Mouse (Mus musculus): ENCODE measurements around the gene Adamts5.
A peak's percentile ranks its signal among the peaks of the same experiment; 100 is the strongest.

Gene Adamts5

GRCm38 (mm10) chr16:85901581-85901910 is at the start of gene Adamts5:
Gene Adamts5 (minus strand): TSS chr16:85901828.
- no peak for DNase-seq (ENCODE audit: low spot score in 2 of 2)

DNA sequence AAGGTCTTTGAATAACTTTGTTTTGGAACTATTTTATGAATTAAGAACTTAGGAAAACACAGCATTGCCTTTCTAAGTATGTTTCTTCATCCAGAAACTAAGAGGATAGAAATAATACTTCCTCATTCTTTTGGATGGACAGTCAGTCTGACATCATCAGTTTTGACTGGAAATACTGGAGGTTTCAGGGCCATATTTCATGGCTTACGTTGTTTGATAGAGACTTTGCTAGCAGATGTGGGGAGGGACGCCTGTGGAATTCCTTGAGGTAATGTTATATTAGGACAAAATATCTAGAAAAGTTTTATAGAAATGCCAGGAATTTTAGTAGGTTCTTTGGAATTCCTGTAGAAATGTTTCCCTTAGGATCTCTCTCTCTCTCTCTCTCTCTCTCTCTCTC is 48.7 kb upstream of the Adamts5 start:
- DNase-seq (ENCODE audit: low spot score in 2 of 2) = no peak

- no peak for DNase-seq (ENCODE audit: low spot score in 2 of 2)
Measured at GRCm38 (mm10) chr16:85926004-85926403, 24.4 kb upstream of the Adamts5 start.

GRCm38 (mm10) chr16:85922454-85922853 is 20.8 kb upstream of the Adamts5 start:
- no peak for DNase-seq (ENCODE audit: low spot score in 2 of 2)

- DNase-seq (ENCODE audit: low spot score in 2 of 2) = no peak
Measured at GRCm38 (mm10) chr16:85920122-85920521, 18.5 kb upstream of the Adamts5 start.

DNA sequence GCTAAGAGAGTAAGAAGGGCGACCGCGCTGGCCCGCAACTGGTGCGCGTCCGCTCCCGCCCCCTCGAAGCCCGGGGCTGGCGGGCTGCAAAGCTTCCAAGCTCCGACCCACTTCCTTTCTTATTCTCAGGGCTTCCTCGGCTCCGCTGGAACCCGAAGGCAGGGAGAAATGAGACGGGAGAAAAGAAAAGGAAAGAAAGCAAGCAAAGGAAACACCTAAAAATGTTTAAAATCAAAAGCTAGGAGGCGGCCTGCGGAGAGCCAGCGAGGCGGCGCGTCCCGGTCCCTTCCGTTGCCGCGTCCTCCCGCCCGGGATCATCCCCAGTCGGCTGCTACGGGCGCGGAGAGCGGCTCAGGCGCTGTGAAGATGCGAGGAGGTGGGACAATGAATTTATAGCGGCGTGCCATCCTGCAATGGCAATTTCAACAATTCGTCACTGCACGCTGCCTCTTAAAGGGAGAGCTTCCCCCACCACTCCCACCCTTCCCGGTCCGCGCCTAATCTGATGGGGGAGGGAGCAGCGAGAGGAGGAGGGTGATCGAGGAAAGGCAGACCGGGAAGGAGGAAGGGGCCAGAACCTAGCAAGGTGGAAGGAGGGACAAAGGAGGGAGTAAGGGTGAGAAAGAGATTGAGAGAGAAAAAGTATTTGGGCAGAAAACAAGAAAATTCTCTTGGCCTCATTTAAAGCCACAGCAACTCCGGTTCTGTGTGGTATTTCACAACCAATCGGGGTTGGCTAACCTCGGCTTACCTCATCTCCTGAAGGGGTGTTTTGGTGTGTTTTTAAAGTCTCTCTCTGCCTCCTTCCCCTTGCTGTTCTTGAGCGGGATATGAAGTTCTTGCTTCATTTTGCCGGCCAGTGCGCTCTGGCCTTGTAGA is 687 bp downstream of the Adamts5 start:
- DNase-seq (ENCODE audit: low spot score in 2 of 2) = peak; percentile 29 to 58

GRCm38 (mm10) chr16:85899790-85900587 is 1.6 kb downstream of the Adamts5 start:
- DNase-seq (ENCODE audit: low spot score in 2 of 2) = peak; percentile 10 to 22

DNA sequence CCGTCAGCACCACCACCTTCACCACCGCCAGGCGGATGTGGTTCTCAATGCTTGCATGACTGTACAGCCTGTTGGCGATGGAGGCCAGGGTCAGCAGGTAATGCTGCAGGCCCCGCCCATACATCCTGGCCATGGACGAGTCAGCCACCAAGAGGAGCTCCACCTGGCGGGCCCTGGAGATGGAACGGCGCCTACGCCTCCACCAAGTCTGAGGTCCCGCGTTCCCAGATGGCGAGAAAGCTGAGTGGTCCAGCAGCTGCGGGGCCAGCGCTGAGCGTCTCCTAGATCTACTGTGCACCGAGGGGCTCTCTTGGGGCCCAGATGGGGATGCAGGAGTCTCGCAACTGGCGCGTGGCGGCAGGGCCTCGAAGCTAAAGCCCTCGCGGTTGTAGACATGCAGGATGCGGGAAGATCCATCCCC is 2.3 kb downstream of the Adamts5 start:
- peak; percentile 11 to 16 for DNase-seq (ENCODE audit: low spot score in 2 of 2)

- DNase-seq (ENCODE audit: low spot score in 2 of 2) = no peak
Measured at GRCm38 (mm10) chr16:85898816-85899215, 2.8 kb downstream of the Adamts5 start.

DNA sequence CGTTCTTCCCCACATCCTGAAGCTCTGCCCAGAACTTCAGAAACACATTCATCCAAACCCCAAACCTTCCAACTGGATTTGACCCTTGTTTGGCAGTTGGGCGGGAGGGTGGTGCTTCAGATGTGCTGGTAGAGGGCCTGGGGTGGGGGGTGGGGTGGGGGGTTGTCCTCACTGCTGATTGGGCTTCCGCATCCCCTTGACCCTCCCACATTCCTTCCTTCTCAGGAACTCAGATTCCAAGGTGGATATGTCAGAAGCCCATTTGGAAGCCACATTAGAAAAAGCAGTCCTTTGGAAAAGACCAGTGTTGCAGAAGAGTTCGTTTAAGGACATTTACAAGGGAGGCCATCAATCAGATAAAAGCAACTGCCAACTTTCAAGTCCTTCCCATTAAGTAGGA is 3.2 kb downstream of the Adamts5 start:
- no peak for DNase-seq (ENCODE audit: low spot score in 2 of 2)

DNA sequence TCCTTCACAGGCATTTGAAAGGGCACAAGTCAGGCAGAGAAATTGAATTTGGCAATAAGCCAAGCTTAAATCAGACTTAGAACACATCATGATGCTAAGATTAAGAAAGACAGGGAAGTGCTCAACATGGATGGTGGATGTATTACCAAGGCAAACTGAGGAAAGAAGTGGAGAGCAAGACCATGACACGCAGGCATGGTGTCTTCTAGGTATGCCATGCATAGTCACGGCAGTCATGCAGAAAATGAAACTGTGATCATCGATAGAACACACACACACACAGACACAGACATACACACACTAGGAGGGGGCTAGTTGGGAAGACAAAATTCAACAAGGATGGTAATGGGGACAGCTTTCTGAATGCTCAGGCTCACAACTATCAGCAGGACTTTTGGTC is 3.8 kb downstream of the Adamts5 start:
- no peak for DNase-seq (ENCODE audit: low spot score in 2 of 2)

DNA sequence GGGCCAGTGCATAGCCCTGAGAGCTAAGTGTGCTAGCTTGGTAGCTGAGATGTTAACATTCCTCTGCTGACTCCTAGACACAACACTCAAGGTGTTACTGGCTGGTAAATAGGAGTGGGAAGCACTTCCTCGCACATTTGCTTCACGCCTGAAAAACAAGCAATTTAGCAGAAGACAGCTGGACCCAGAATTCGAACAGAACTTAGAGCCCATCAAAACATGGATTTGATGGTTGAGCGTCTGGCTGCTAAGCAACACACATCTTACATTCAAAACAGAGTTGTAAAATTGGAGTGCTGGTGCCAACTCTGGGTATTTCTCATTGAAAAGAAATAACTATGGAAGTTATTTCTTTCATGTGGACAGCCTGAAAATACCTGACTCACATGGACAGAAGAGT is 5.7 kb downstream of the Adamts5 start:
- DNase-seq (ENCODE audit: low spot score in 2 of 2) = peak; percentile 21 to 27

- no peak for DNase-seq (ENCODE audit: low spot score in 2 of 2)
Measured at GRCm38 (mm10) chr16:85889778-85890177, 11.8 kb downstream of the Adamts5 start.

- peak; percentile 64 to 70 for DNase-seq (ENCODE audit: low spot score in 2 of 2)
Measured at GRCm38 (mm10) chr16:85887289-85888051, 14.2 kb downstream of the Adamts5 start.

DNA sequence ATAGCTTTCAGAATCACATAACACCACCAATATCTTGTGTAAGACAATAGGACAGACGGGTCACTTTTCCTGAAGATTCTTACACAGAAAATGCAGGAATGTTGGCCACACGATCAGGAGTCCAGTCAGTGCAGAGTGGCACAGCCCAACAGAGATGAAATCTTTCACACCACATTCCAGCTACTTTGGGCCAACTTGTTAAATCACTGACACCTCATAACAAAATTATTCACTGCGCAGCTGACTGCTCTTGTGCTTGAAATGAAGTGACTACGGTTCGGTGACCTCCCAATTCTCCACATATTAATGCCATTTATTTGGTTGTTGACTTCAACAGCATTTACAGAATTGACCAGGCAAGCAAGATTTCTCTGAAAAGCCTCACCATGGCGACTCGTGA is 22.6 kb downstream of the Adamts5 start:
- no peak for DNase-seq (ENCODE audit: low spot score in 2 of 2)

- no peak for DNase-seq (ENCODE audit: low spot score in 2 of 2)
Measured at GRCm38 (mm10) chr16:85874141-85874540, 27.5 kb downstream of the Adamts5 start.

DNA sequence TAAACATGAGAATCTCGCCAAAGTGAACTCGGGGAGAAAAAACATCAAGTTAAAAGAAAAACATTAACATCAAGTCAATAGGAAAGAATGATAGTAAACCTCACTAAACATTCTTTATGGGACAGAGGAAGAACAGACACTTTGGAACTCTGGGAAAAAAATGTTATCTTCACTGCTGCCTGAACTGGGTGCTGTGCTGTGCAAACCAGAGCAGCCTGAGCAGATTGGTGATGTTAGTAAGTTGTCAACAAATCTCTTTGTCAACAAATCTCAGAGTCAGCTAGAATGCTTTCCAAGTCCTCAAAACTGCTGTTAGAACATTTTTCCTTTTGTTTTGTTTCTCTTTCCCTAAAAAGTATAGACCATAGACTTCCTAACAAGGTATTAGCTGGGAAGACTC is 29.7 kb downstream of the Adamts5 start:
- DNase-seq (ENCODE audit: low spot score in 2 of 2) = no peak

DNA sequence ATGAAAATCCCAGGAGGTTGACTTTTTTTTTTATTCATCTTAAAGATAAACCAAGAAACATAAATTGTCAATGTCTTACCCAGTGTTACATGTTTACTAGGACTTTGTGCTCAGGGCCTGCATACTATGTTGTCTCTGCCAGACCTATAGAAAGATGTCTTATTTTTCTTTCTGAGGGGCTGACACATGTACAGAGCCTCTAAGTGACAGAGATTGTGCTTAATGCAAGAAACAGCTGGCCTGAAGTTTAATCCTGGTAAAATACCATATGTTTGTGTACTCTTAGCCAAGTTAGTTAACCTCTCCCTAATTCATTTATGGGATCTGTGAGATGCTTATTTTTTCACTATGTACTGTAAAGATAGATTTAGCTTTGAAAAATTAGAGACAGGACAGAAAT is 30.4 kb downstream of the Adamts5 start:
- DNase-seq (ENCODE audit: low spot score in 2 of 2) = no peak

DNA sequence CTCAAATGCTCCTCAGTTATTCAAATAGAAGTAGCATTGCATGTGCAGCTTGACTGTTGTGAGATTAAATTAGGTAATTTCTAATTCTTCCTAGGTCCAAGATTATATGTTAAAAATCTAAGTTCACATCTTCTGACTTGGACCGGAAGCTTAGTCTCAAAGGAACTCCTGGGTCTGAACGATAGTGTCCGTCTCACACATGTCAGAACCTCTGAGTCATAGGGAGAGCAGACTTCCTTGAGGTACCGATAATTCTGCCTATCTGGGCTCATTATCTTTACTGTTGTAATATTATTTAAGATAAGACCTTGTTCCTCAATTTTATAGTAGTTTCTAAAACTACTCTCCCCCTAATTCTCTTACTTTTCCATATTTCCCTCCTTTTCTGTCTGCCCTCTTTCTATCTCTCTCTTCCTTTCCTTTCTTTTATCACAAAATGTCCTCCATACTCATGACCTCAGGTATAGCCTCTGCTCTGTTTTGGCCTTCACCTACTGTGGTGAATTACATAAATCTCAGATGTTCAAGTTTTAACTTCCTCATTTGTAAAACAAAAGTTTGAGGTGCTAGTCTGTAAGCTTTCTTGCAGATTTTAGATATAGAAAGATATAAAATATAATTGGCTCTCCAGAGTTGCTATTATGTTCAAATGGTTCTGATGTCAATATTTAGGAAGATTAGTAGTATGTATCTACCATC is 36.8 kb downstream of the Adamts5 start:
- no peak for DNase-seq (ENCODE audit: low spot score in 2 of 2)

DNA sequence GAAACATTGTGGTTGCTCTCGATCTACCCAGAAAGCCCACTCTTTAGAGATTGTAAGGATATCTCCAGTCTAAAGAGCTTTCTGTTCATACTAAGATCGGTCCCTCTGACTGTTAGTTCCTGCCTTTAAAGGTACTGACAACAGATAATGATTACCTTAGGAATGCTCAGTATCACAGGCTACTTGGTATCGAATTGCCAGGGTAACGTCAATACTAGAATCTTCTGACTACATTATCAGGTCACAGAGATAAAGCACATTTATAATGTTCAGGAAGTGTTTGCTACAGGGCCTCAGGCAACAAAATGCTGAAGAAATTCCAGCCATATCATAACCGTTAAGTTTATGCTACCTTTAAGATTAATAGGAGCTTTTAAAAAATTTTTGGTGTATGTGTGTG is 47.1 kb downstream of the Adamts5 start:
- no peak for DNase-seq (ENCODE audit: low spot score in 2 of 2)

GRCm38 (mm10) chr16:85827066-85827465 is 74.6 kb downstream of the Adamts5 start:
- no peak for DNase-seq (ENCODE audit: low spot score in 2 of 2)
